Mouse (Mus musculus): Measurements from ENCODE around the gene Ergic1. TPM values are rescaled to one million over a fixed set of nuclear protein-coding genes. Genes with fewer than 3 reads are reported as not detected.

The Ergic1 gene
- polyA plus RNA-seq, 1 experiment from 2014 or later = 97.3 TPM

GRCm38 (mm10) chr17:26569594-26570350 is 8.5 kb downstream of the Ergic1 start:
- no peaks in the 10 kb centered on the region for H3K9me3 ChIP-seq
- no peak overlapping the region for H3K27ac ChIP-seq (replicated peaks)
- no peak overlapping the region for H3K4me3 ChIP-seq
- H3K4me2 ChIP-seq = no peak overlapping the region
- no peak overlapping the region for H3K9ac ChIP-seq
- H3K36me3 ChIP-seq = peaks cover 25% of the 10 kb centered on the region
- peaks cover 7% of the 10 kb centered on the region; the same call in 1 of the 2 replicates for H3K4me1 ChIP-seq (replicated peaks)
- 84% methylated on average over 4 of the region's 4 CpGs for WGBS
- ATAC-seq (ENCODE audit: low FRiP score, low read depth) = no peak
- H3K27me3 ChIP-seq = no peaks in the 10 kb centered on the region

- H3K27ac ChIP-seq (replicated peaks) = no peak overlapping the region
- H3K27me3 ChIP-seq = no peaks in the 10 kb centered on the region
- H3K4me2 ChIP-seq = no peak overlapping the region
- H3K9me3 ChIP-seq = no peaks in the 10 kb centered on the region
- ATAC-seq (ENCODE audit: low FRiP score, low read depth) = no peak
- no peak overlapping the region for H3K9ac ChIP-seq
- no peak overlapping the region for H3K4me3 ChIP-seq
- H3K36me3 ChIP-seq = peaks cover 21% of the 10 kb centered on the region
- peaks cover 7% of the 10 kb centered on the region; the same call in 1 of the 2 replicates for H3K4me1 ChIP-seq (replicated peaks)
- 93% methylated on average over 11 of the region's 11 CpGs for WGBS
These were observed 9.4 kb downstream of the Ergic1 start for GRCm38 (mm10) chr17:26570651-26571118.

- Histone ChIP-seq H3K27me3 (no peaks in the 10 kb centered on the region), H3K4me3 (no peak overlapping the region), H3K27ac (replicated peaks) (no peak overlapping the region), H3K4me2 (no peak overlapping the region), H3K9ac (no peak overlapping the region), H3K36me3 (peaks cover 21% of the 10 kb centered on the region), H3K4me1 (replicated peaks) (peaks cover 7% of the 10 kb centered on the region; the same call in 1 of the 2 replicates), H3K9me3 (no peaks in the 10 kb centered on the region)
- no peak for ATAC-seq (ENCODE audit: low FRiP score, low read depth)
- WGBS = 87% methylated on average over 3 of the region's 3 CpGs
These were observed 10.1 kb downstream of the Ergic1 start for GRCm38 (mm10) chr17:26571377-26571776.

GRCm38 (mm10) chr17:26572265-26572664 is 11.0 kb downstream of the Ergic1 start:
- Histone ChIP-seq H3K27ac (replicated peaks) (no peak overlapping the region), H3K4me2 (no peak overlapping the region), H3K27me3 (no peaks in the 10 kb centered on the region), H3K9me3 (no peaks in the 10 kb centered on the region), H3K9ac (no peak overlapping the region), H3K36me3 (peaks cover 21% of the 10 kb centered on the region), H3K4me3 (no peak overlapping the region), H3K4me1 (replicated peaks) (peaks cover 7% of the 10 kb centered on the region; the same call in 1 of the 2 replicates)
- ATAC-seq (ENCODE audit: low FRiP score, low read depth) = no peak
- 89% methylated on average over 11 of the region's 11 CpGs for WGBS

- no peaks in the 10 kb centered on the region for H3K9me3 ChIP-seq
- no peak for ATAC-seq (ENCODE audit: low FRiP score, low read depth)
- H3K27ac ChIP-seq (replicated peaks) = no peak overlapping the region
- H3K4me3 ChIP-seq = no peak overlapping the region
- 0 out of 2 replicates have a peak, but pooled peaks cover 7% of the 10 kb centered on the region for H3K36me3 ChIP-seq
- WGBS = 90% methylated on average over 11 of the region's 11 CpGs
- H3K4me2 ChIP-seq = no peak overlapping the region
- peaks cover 7% of the 10 kb centered on the region; the same call in 1 of the 2 replicates for H3K4me1 ChIP-seq (replicated peaks)
- no peaks in the 10 kb centered on the region for H3K27me3 ChIP-seq
- no peak overlapping the region for H3K9ac ChIP-seq
These were observed 12.8 kb downstream of the Ergic1 start for GRCm38 (mm10) chr17:26574118-26574517.

GRCm38 (mm10) chr17:26574701-26575100 is 13.4 kb downstream of the Ergic1 start:
- no peak for ATAC-seq (ENCODE audit: low FRiP score, low read depth)
- Histone ChIP-seq H3K27me3 (no peaks in the 10 kb centered on the region), H3K4me1 (replicated peaks) (peaks cover 7% of the 10 kb centered on the region; the same call in 1 of the 2 replicates), H3K36me3 (0 out of 2 replicates have a peak, but pooled peaks cover 4% of the 10 kb centered on the region), H3K9me3 (no peaks in the 10 kb centered on the region), H3K27ac (replicated peaks) (no peak overlapping the region), H3K9ac (no peak overlapping the region), H3K4me2 (no peak overlapping the region), H3K4me3 (no peak overlapping the region)
- 87% methylated on average over 5 of the region's 5 CpGs for WGBS

GRCm38 (mm10) chr17:26575786-26576690 is 14.7 kb downstream of the Ergic1 start:
- Histone ChIP-seq H3K4me3 (no peak overlapping the region), H3K36me3 (no peaks in the 10 kb centered on the region), H3K4me2 (no peak overlapping the region), H3K9me3 (no peaks in the 10 kb centered on the region), H3K27ac (replicated peaks) (no peak overlapping the region), H3K27me3 (no peaks in the 10 kb centered on the region), H3K4me1 (replicated peaks) (peaks cover 7% of the 10 kb centered on the region; the same call in 1 of the 2 replicates), H3K9ac (no peak overlapping the region)
- no peak for ATAC-seq (ENCODE audit: low FRiP score, low read depth)
- WGBS = 80% methylated on average over 12 of the region's 12 CpGs

- peaks cover 10% of the 10 kb centered on the region for H3K4me1 ChIP-seq (replicated peaks)
- no peaks in the 10 kb centered on the region for H3K9me3 ChIP-seq
- no peak overlapping the region for H3K27ac ChIP-seq (replicated peaks)
- ATAC-seq (ENCODE audit: low FRiP score, low read depth) = no peak
- no peak overlapping the region for H3K4me3 ChIP-seq
- no peak overlapping the region for H3K4me2 ChIP-seq
- 89% methylated on average over 7 of the region's 7 CpGs for WGBS
- H3K27me3 ChIP-seq = no peaks in the 10 kb centered on the region
- no peaks in the 10 kb centered on the region for H3K36me3 ChIP-seq
- H3K9ac ChIP-seq = no peak overlapping the region
These were observed 15.5 kb downstream of the Ergic1 start for GRCm38 (mm10) chr17:26576833-26577232.

GRCm38 (mm10) chr17:26577309-26577708 is 16.0 kb downstream of the Ergic1 start:
- Histone ChIP-seq H3K4me1 (replicated peaks) (peaks cover 15% of the 10 kb centered on the region), H3K4me2 (no peak overlapping the region), H3K27ac (replicated peaks) (no peak overlapping the region), H3K36me3 (no peaks in the 10 kb centered on the region), H3K27me3 (no peaks in the 10 kb centered on the region), H3K4me3 (no peak overlapping the region), H3K9me3 (no peaks in the 10 kb centered on the region), H3K9ac (no peak overlapping the region)
- WGBS = 90% methylated on average over 11 of the region's 11 CpGs
- no peak for ATAC-seq (ENCODE audit: low FRiP score, low read depth)

- no peak for ATAC-seq (ENCODE audit: low FRiP score, low read depth)
- Histone ChIP-seq H3K9ac (no peak overlapping the region), H3K4me3 (no peak overlapping the region), H3K4me1 (replicated peaks) (peaks cover 19% of the 10 kb centered on the region), H3K9me3 (no peaks in the 10 kb centered on the region), H3K27me3 (no peaks in the 10 kb centered on the region), H3K36me3 (no peaks in the 10 kb centered on the region), H3K4me2 (no peak overlapping the region), H3K27ac (replicated peaks) (no peak overlapping the region)
- WGBS = 92% methylated on average over 7 of the region's 7 CpGs
These were observed 16.9 kb downstream of the Ergic1 start for GRCm38 (mm10) chr17:26578162-26578561.

- no peak for ATAC-seq (ENCODE audit: low FRiP score, low read depth)
- no peak overlapping the region for H3K27ac ChIP-seq (replicated peaks)
- 95% methylated on average over 11 of the region's 11 CpGs for WGBS
- peaks cover 17% of the 10 kb centered on the region for H3K4me1 ChIP-seq (replicated peaks)
- H3K27me3 ChIP-seq = no peaks in the 10 kb centered on the region
- no peak overlapping the region for H3K9ac ChIP-seq
- no peak overlapping the region for H3K4me2 ChIP-seq
- no peaks in the 10 kb centered on the region for H3K36me3 ChIP-seq
- H3K4me3 ChIP-seq = no peak overlapping the region
- H3K9me3 ChIP-seq = no peaks in the 10 kb centered on the region
These were observed 17.5 kb downstream of the Ergic1 start for GRCm38 (mm10) chr17:26578771-26579170.

GRCm38 (mm10) chr17:26579396-26579795 is 18.1 kb downstream of the Ergic1 start:
- H3K27ac ChIP-seq (replicated peaks) = no peak overlapping the region
- H3K9me3 ChIP-seq = no peaks in the 10 kb centered on the region
- H3K27me3 ChIP-seq = no peaks in the 10 kb centered on the region
- no peak overlapping the region for H3K4me3 ChIP-seq
- peaks cover 20% of the 10 kb centered on the region for H3K4me1 ChIP-seq (replicated peaks)
- H3K4me2 ChIP-seq = no peak overlapping the region
- ATAC-seq (ENCODE audit: low FRiP score, low read depth) = no peak
- 97% methylated on average over 6 of the region's 6 CpGs for WGBS
- H3K9ac ChIP-seq = no peak overlapping the region
- no peaks in the 10 kb centered on the region for H3K36me3 ChIP-seq

Measured in hindbrain, embryonic 15.5 days (tissue).